Mouse (Mus musculus) midbrain, embryonic 16.5 days (tissue): Measurements from ENCODE around the gene Pax3. TPM values are rescaled to one million over a fixed set of nuclear protein-coding genes. Genes with fewer than 3 reads are reported as not detected.

Source experiments
- ATAC-seq: fragments of 200-750 bp; cut with Nextera tagmentation; 2 replicates; pipeline ENCODE4 v1.8.0; 2017; ENCODE audit warnings: moderate TSS enrichment
- H3K27ac ChIP-seq: fragments of 300-500 bp; sonication (generic); 2 replicates; pipeline ENCODE4 v1.5.1; 2014; ENCODE audit warnings: mild to moderate bottlenecking, low read length, mixed read lengths
- H3K27me3 ChIP-seq: fragments of 300-500 bp; sonication (generic); 2 replicates; pipeline ENCODE4 v1.6.1; 2014; ENCODE audit warnings: low read depth, low read length, mixed read lengths; ENCODE audit not compliant: control insufficient read depth, insufficient read depth
- H3K36me3 ChIP-seq: fragments of 300-500 bp; sonication (generic); 2 replicates; pipeline ENCODE4 v1.6.1; 2014; ENCODE audit warnings: mild to moderate bottlenecking, low read length, moderate library complexity, mixed read lengths; ENCODE audit not compliant: control insufficient read depth, insufficient read depth
- H3K4me1 ChIP-seq: fragments of 300-500 bp; sonication (generic); 2 replicates; pipeline ENCODE4 v1.6.1; 2014; ENCODE audit warnings: mild to moderate bottlenecking, low read length, mixed read lengths; ENCODE audit not compliant: control insufficient read depth, insufficient read depth
- H3K4me2 ChIP-seq: fragments of 300-500 bp; sonication (generic); 2 replicates; pipeline ENCODE4 v1.6.1; 2014; ENCODE audit warnings: mild to moderate bottlenecking, low read length, mixed read lengths
- H3K4me3 ChIP-seq: fragments of 300-500 bp; sonication (generic); 2 replicates; pipeline ENCODE4 v1.5.1; 2014; ENCODE audit warnings: low read depth, mild to moderate bottlenecking, low read length, moderate library complexity, mixed read lengths
- H3K9ac ChIP-seq: fragments of 300-500 bp; sonication (generic); 2 replicates; pipeline ENCODE4 v1.6.1; 2014; ENCODE audit warnings: low read depth, low read length, mixed read lengths
- H3K9me3 ChIP-seq: fragments of 300-500 bp; sonication (generic); replicated peaks from 2 replicates; pipeline ENCODE4 v1.6.1; 2014; ENCODE audit warnings: mild to moderate bottlenecking, low read length, mixed read lengths; ENCODE audit not compliant: control insufficient read depth, poor library complexity, severe bottlenecking
- WGBS: fragments of 180-500 bp; shearing (Covaris S2); extraction: QIAGEN DNeasy Blood & Tissue Kit; methylation state at CpG from one replicate; pipeline ENCODE4 v1.1.7; 2014; 5-methylcytosine and 5-hydroxymethylcytosine counted together
- polyA plus RNA-seq: library from polyadenylated mRNA; unstranded; fragments of >200 nt; fragmentation: Nextera tagmentation; extraction: Ambion mirVana; gene quantifications from 2 replicates; pipeline ENCODE4 v1.2.1, GENCODE M21; 2015

Pax3 gene
- polyA plus RNA-seq, 1 experiment from 2014 or later = 8.4 TPM

- Histone ChIP-seq H3K4me1 (peaks cover 13% of the 10 kb centered on the region), H3K4me3 (no peak overlapping the region), H3K27me3 (peaks cover 50% of the 10 kb centered on the region), H3K36me3 (no peaks in the 10 kb centered on the region), H3K4me2 (no peak overlapping the region), H3K9ac (no peak overlapping the region), H3K9me3 (no peaks in the 10 kb centered on the region), H3K27ac (no peak overlapping the region)
- no peak for ATAC-seq
- 2% methylated on average over 28 of the region's 28 CpGs for WGBS
These were observed 4.5 kb upstream of the Pax3 start for GRCm38 (mm10) chr1:78201251-78202010.

GRCm38 (mm10) chr1:78200191-78200590 is 3.3 kb upstream of the Pax3 start:
- no peak for ATAC-seq
- H3K4me1 ChIP-seq = peaks cover 14% of the 10 kb centered on the region
- no peak overlapping the region for H3K9ac ChIP-seq
- H3K9me3 ChIP-seq = no peaks in the 10 kb centered on the region
- H3K27ac ChIP-seq = no peak overlapping the region
- WGBS = 4% methylated on average over 15 of the region's 15 CpGs
- no peak overlapping the region for H3K4me3 ChIP-seq
- H3K27me3 ChIP-seq = peaks cover 39% of the 10 kb centered on the region
- H3K4me2 ChIP-seq = no peak overlapping the region
- H3K36me3 ChIP-seq = no peaks in the 10 kb centered on the region

GRCm38 (mm10) chr1:78199221-78199620 is 2.3 kb upstream of the Pax3 start:
- no peak overlapping the region for H3K27ac ChIP-seq
- H3K27me3 ChIP-seq = peaks cover 33% of the 10 kb centered on the region
- H3K4me3 ChIP-seq = no peak overlapping the region

GRCm38 (mm10) chr1:78198319-78198940 is 1.5 kb upstream of the Pax3 start:
- Histone ChIP-seq H3K9ac (no peak overlapping the region), H3K27me3 (peaks cover 31% of the 10 kb centered on the region), H3K4me3 (no peak overlapping the region), H3K4me1 (peaks cover 8% of the 10 kb centered on the region; the same call in 1 of the 2 replicates), H3K27ac (no peak overlapping the region), H3K36me3 (no peaks in the 10 kb centered on the region), H3K4me2 (no peak overlapping the region), H3K9me3 (no peaks in the 10 kb centered on the region)
- ATAC-seq = no peak
- under 1% methylated on average over 9 of the region's 9 CpGs for WGBS

More at GRCm38 (mm10) chr1:78199221-78199620, 2.3 kb upstream of the Pax3 start:
- H3K36me3 ChIP-seq = no peaks in the 10 kb centered on the region
- H3K9me3 ChIP-seq = no peaks in the 10 kb centered on the region
- no peak overlapping the region for H3K4me2 ChIP-seq
- ATAC-seq = no peak
- WGBS = 6% methylated on average over 9 of the region's 9 CpGs
- H3K9ac ChIP-seq = no peak overlapping the region
- peaks cover 14% of the 10 kb centered on the region for H3K4me1 ChIP-seq

GRCm38 (mm10) chr1:78197351-78198234 is 659 bp upstream of the Pax3 start:
- ATAC-seq = no peak
- H3K27ac ChIP-seq = peak overlapping the region; percentile 53
- H3K27me3 ChIP-seq = peaks cover 35% of the 10 kb centered on the region
- H3K4me1 ChIP-seq = peaks cover 4% of the 10 kb centered on the region; the same call in 1 of the 2 replicates
- H3K4me3 ChIP-seq = peak overlapping the region; percentile 36
- H3K36me3 ChIP-seq = no peaks in the 10 kb centered on the region
- H3K9me3 ChIP-seq = no peaks in the 10 kb centered on the region
- peak overlapping the region; percentile 55 for H3K4me2 ChIP-seq
- WGBS = 2% methylated on average over 21 of the region's 21 CpGs
- no peak overlapping the region; the same call in 1 of the 2 replicates for H3K9ac ChIP-seq

GRCm38 (mm10) chr1:78195771-78196712 is 892 bp downstream of the Pax3 start:
- Histone ChIP-seq H3K27me3 (peaks cover 49% of the 10 kb centered on the region), H3K9me3 (no peaks in the 10 kb centered on the region), H3K36me3 (no peaks in the 10 kb centered on the region), H3K27ac (peak overlapping the region; percentile 53; the same call in 1 of the 2 replicates), H3K4me3 (peak overlapping the region; percentile 36), H3K9ac (peak overlapping the region; percentile 35), H3K4me1 (peaks cover 4% of the 10 kb centered on the region; the same call in 1 of the 2 replicates), H3K4me2 (peak overlapping the region; percentile 55)
- WGBS = 1% methylated on average over 42 of the region's 42 CpGs
- ATAC-seq = peak; percentile 19; the same call in 1 of the 2 replicates

- no peaks in the 10 kb centered on the region for H3K36me3 ChIP-seq
- H3K9me3 ChIP-seq = no peaks in the 10 kb centered on the region
- peaks cover 4% of the 10 kb centered on the region; the same call in 1 of the 2 replicates for H3K4me1 ChIP-seq
- 4% methylated on average over 21 of the region's 21 CpGs for WGBS
- H3K27ac ChIP-seq = no peak overlapping the region
- no peak for ATAC-seq
- H3K9ac ChIP-seq = peak overlapping the region; percentile 7; the same call in 1 of the 2 replicates
- peak overlapping the region; percentile 40 for H3K4me2 ChIP-seq
- peak overlapping the region; percentile 36 for H3K4me3 ChIP-seq
- H3K27me3 ChIP-seq = peaks cover 57% of the 10 kb centered on the region
These were observed 1.8 kb downstream of the Pax3 start for GRCm38 (mm10) chr1:78195145-78195544.
